Mouse (Mus musculus) hindbrain, embryonic 10.5 days (tissue): Measurements from ENCODE around the gene Trmt11. TPM values are rescaled to one million over a fixed set of nuclear protein-coding genes. Genes with fewer than 3 reads are reported as not detected.
A peak's percentile ranks its signal among the peaks of the same experiment; 100 is the strongest.
"Not testable (repeated sequence)": the region's sequence is repeated elsewhere in the genome, so short reads cannot be mapped to it uniquely, and the experiment has no call there.

Experiments used
- DNase-seq: peaks from one replicate; pipeline ENCODE4 v3.0.0-alpha.2; 2017; ENCODE audit warnings: low spot score
- H3K27ac ChIP-seq: fragments of 300-500 bp; sonication (generic); 2 replicates; pipeline ENCODE4 v1.5.1; 2016; ENCODE audit warnings: mild to moderate bottlenecking, moderate library complexity
- H3K27me3 ChIP-seq: fragments of 300-500 bp; sonication (generic); 2 replicates; pipeline ENCODE4 v1.6.1; 2016; ENCODE audit warnings: mild to moderate bottlenecking; ENCODE audit not compliant: poor library complexity, insufficient read depth, severe bottlenecking
- H3K36me3 ChIP-seq: fragments of 300-500 bp; sonication (generic); 2 replicates; pipeline ENCODE4 v1.6.1; 2016; ENCODE audit warnings: mild to moderate bottlenecking, moderate library complexity
- H3K4me1 ChIP-seq: fragments of 300-500 bp; sonication (generic); replicated peaks from 2 replicates; pipeline ENCODE4 v1.6.1; 2016; ENCODE audit warnings: mild to moderate bottlenecking
- H3K4me3 ChIP-seq: fragments of 300-500 bp; sonication (generic); 2 replicates; pipeline ENCODE4 v1.5.1; 2016; ENCODE audit warnings: mild to moderate bottlenecking, moderate library complexity
- H3K9me3 ChIP-seq: fragments of 300-500 bp; sonication (generic); 2 replicates; pipeline ENCODE4 v1.6.1; 2016; ENCODE audit warnings: mild to moderate bottlenecking, moderate library complexity
- WGBS: fragments of 180-500 bp; shearing (Covaris S2); methylation state at CpG from one replicate; pipeline ENCODE4 v1.1.7; 2016; 5-methylcytosine and 5-hydroxymethylcytosine counted together
- polyA plus RNA-seq: library from polyadenylated mRNA; unstranded; fragments of >200 nt; fragmentation: Nextera tagmentation; extraction: Ambion mirVana; gene quantifications from 2 replicates; pipeline ENCODE4 v1.2.1, GENCODE M21; 2016

Trmt11 gene
- polyA plus RNA-seq, result 26.3 and 30.6 TPM in 2 replicates

DNA sequence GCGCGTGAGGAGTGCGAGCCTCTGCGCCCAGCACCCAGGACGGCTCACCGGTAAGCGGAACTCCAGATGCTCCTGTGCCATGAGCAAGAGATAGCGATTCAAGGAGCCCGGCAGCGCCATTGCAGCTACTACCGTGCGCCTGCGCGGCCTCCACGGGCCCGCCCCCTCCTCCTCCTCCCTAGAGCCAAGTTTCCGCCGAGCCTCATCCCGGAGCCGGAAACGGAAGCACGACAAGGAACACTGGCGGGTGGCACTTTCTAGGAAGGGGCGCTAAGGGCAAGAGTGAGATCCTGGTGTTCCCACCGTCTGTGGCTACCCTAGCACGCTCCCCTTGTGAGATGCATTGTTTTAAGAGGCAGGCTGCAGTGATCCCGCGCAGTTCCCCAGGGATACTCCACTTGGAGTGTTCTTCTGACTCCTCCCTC is at the start of gene Trmt11:
Gene Trmt11 (minus strand): TSS at position 208 of the 425 bp plus-strand sequence.
- WGBS, result under 1% methylated on average over 27 of the region's 28 CpGs
- Histone ChIP-seq H3K9me3 (no peaks in the 10 kb centered on the region), H3K27me3 (no peaks in the 10 kb centered on the region), H3K27ac (peak within 1 kb of the TSS; percentile 96), H3K4me3 (peak within 1 kb of the TSS; percentile 85), H3K36me3 (peaks cover 22% of the 10 kb centered on the region), H3K4me1 (peaks cover 15% of the 10 kb centered on the region)
- peak; percentile 92 for DNase-seq

GRCm38 (mm10) chr10:30647681-30648080 is 47.1 kb upstream of the Trmt11 start:
- Histone ChIP-seq H3K27ac (no peak overlapping the region), H3K4me1 (no peaks in the 10 kb centered on the region), H3K27me3 (no peaks in the 10 kb centered on the region), H3K4me3 (no peak overlapping the region), H3K9me3 (no peaks in the 10 kb centered on the region), H3K36me3 (peaks cover 6% of the 10 kb centered on the region; the same call in 1 of the 2 replicates)
- DNase-seq, result no peak
- 60% methylated on average over 2 of the region's 2 CpGs for WGBS

DNA sequence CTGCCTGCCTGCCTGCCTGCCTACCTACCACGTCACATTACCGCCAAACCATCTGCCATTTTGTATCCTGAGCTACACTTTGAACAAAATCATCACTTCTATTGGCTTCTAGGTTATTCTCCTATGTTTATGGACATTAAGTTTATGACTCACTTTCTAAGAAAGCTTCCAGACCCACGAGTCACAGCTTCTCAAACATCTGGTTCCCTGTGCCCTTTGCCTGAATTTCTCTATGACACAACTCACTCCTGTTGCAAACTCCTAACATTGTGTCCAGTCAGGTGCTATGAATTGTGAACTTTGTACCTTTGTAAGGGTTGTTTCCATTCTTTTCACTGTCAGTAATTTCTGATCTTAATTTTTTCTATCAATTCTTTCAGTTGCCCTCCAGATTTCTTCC is 37.7 kb upstream of the Trmt11 start:
- WGBS, result 83% methylated on average over 3 of the region's 3 CpGs
- H3K4me3 ChIP-seq, result no peak overlapping the region
- no peak overlapping the region for H3K27ac ChIP-seq
- no peak for DNase-seq
- H3K36me3 ChIP-seq, result no peaks in the 10 kb centered on the region
- no peaks in the 10 kb centered on the region for H3K4me1 ChIP-seq
- no peaks in the 10 kb centered on the region for H3K27me3 ChIP-seq
- H3K9me3 ChIP-seq, result no peaks in the 10 kb centered on the region

DNA sequence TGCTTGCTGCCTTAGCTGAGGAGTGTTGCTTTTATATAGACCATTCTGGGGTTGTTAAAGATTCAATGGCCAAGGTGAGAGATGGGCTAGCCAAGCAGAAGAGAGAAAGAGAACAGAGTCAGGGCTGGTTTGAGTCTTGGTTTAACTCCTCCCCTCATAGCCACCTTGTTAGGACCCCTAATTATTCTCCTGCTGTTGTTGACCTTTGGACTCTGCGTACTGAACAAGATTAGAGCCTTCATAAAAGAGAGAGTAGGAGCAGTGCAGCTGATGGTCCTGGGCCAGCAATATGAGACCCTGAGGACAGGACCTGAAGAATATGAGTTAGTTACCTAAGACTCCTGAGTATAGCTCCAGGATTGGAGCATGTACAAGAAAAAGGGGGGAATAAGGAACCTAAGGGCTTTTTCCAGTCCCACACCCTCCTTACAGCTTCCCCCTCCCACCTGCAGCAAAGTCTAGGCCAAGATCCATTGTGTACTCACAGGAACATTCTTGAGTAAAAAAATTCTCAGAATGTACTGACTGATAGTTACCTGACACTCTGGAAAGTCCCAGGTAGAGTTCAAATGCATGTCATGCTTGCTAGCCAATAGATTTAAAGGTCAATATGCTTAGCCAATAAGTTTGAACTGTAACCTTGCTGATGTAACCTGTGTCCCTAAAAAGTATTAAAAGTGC is 36.1 kb upstream of the Trmt11 start:
- 86% methylated on average over 1 of the region's 1 CpGs for WGBS
- not testable (repeated sequence) for H3K9me3 ChIP-seq, H3K27me3 ChIP-seq, H3K36me3 ChIP-seq, H3K4me3 ChIP-seq, H3K4me1 ChIP-seq, H3K27ac ChIP-seq, DNase-seq

- Histone ChIP-seq H3K9me3 (no peaks in the 10 kb centered on the region), H3K36me3 (no peaks in the 10 kb centered on the region), H3K27ac (no peak overlapping the region), H3K4me3 (no peak overlapping the region), H3K4me1 (no peaks in the 10 kb centered on the region), H3K27me3 (no peaks in the 10 kb centered on the region)
- no peak for DNase-seq
- 97% methylated on average over 1 of the region's 1 CpGs for WGBS
These were observed 32.2 kb upstream of the Trmt11 start for GRCm38 (mm10) chr10:30632718-30633117.

GRCm38 (mm10) chr10:30629977-30630376 is 29.4 kb upstream of the Trmt11 start:
- H3K27ac ChIP-seq, result no peak overlapping the region
- H3K36me3 ChIP-seq, result no peaks in the 10 kb centered on the region
- DNase-seq, result no peak
- H3K27me3 ChIP-seq, result no peaks in the 10 kb centered on the region
- H3K4me3 ChIP-seq, result no peak overlapping the region
- H3K9me3 ChIP-seq, result no peaks in the 10 kb centered on the region
- H3K4me1 ChIP-seq, result no peaks in the 10 kb centered on the region

- no peaks in the 10 kb centered on the region for H3K27me3 ChIP-seq
- WGBS, result 86% methylated on average over 3 of the region's 3 CpGs
- H3K4me3 ChIP-seq, result no peak within 1 kb of the TSS
- no peaks in the 10 kb centered on the region for H3K4me1 ChIP-seq
- no peak for DNase-seq
- H3K27ac ChIP-seq, result no peak within 1 kb of the TSS
- no peaks in the 10 kb centered on the region for H3K36me3 ChIP-seq
- no peaks in the 10 kb centered on the region for H3K9me3 ChIP-seq
These were observed 29.0 kb upstream of the Trmt11 start, which contains the start of gene Hint3 for GRCm38 (mm10) chr10:30629513-30629912. TSS of gene Hint3 (minus strand) at chr10:30629632.

- WGBS, result 92% methylated on average over 11 of the region's 11 CpGs
These were observed 27.9 kb upstream of the Trmt11 start for GRCm38 (mm10) chr10:30628444-30628843.

GRCm38 (mm10) chr10:30627548-30627947 is 27.0 kb upstream of the Trmt11 start:
- no peaks in the 10 kb centered on the region for H3K27me3 ChIP-seq
- no peak overlapping the region for H3K4me3 ChIP-seq
- no peak overlapping the region for H3K27ac ChIP-seq
- H3K9me3 ChIP-seq, result no peaks in the 10 kb centered on the region
- H3K4me1 ChIP-seq, result no peaks in the 10 kb centered on the region
- 56% methylated on average over 1 of the region's 1 CpGs for WGBS
- H3K36me3 ChIP-seq, result no peaks in the 10 kb centered on the region
- DNase-seq, result no peak

More at GRCm38 (mm10) chr10:30628444-30628843, 27.9 kb upstream of the Trmt11 start:
- not testable (repeated sequence) for H3K27ac ChIP-seq, H3K27me3 ChIP-seq, H3K9me3 ChIP-seq, H3K4me1 ChIP-seq, H3K4me3 ChIP-seq, H3K36me3 ChIP-seq, DNase-seq

DNA sequence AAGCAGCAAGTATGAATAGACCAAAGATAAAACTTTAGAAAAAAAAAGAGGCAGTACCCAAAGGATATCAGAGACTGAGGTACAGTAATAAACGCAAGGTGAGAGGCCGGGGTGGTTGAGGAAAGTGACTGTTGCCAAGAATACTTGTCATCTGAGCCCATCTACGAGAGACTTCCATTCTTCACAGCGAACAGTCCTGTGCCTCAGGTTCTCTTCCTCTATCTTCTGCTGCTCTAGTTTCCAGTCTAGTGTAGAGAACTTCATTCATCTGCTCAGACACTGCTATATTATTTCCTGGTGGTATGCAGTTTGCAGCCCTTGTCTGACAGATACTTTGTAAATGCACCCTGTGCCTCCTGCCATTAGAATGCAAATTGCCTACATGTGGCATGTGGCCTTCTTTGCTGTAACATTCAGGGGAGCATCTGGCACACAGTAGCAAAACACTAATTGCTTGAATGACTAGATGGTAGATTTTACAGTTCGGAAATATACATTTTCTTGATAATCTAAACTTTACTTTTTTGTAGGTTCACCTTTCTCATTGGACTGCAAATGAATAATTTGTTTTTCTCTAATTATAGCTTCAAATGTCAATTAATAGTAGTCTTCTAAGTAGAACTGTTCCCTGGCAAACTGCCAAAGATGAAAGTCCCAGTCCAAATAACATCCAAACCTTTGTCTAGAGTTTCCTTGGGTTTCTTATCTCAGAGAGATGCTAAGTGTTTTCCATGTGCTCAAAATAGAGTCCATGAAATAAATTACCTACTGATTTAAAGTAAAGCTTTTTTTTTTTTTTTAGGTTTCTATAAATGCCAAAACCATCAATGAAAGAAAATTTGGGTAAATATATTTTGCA is 23.8 kb upstream of the Trmt11 start:
- H3K4me3 ChIP-seq, result no peak overlapping the region
- no peak overlapping the region for H3K27ac ChIP-seq
- DNase-seq, result no peak
- H3K36me3 ChIP-seq, result no peaks in the 10 kb centered on the region
- WGBS, result 74% methylated on average over 5 of the region's 5 CpGs
- no peaks in the 10 kb centered on the region for H3K9me3 ChIP-seq
- no peaks in the 10 kb centered on the region for H3K27me3 ChIP-seq
- H3K4me1 ChIP-seq, result no peaks in the 10 kb centered on the region

DNA sequence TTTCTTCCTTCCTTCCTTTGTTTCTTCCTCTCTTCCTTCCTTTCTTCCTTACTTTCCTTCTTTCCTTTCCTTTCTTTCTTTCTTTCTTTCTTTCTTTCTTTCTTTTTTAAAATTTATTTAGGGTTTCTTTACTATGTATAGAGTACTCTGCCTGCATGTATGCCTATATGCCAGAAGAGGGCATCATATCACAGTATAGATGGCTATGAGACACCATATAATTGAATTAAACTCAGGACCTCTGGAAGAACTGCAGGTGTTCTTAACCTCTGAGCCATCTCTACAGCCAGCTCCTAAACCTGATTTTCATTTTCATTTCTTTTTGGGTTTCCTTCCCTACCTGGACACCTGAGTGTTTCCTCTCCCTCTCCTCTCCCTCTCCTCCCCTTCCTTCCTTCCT is 22.4 kb upstream of the Trmt11 start:
- no peak for DNase-seq
- Histone ChIP-seq H3K27me3 (no peaks in the 10 kb centered on the region), H3K9me3 (no peaks in the 10 kb centered on the region)

GRCm38 (mm10) chr10:30618918-30619210 is 18.3 kb upstream of the Trmt11 start:
- WGBS, result 45% methylated on average over 3 of the region's 3 CpGs
- H3K27ac ChIP-seq, result peak overlapping the region; percentile 93
- H3K36me3 ChIP-seq, result no peaks in the 10 kb centered on the region
- no peaks in the 10 kb centered on the region for H3K27me3 ChIP-seq
- H3K4me1 ChIP-seq, result peaks cover 13% of the 10 kb centered on the region
- no peaks in the 10 kb centered on the region for H3K9me3 ChIP-seq
- no peak for DNase-seq
- H3K4me3 ChIP-seq, result peak overlapping the region; percentile 74

More for the DNA sequence above, 22.4 kb upstream of the Trmt11 start:
- Histone ChIP-seq H3K4me3 (no peak overlapping the region), H3K36me3 (no peaks in the 10 kb centered on the region), H3K27ac (no peak overlapping the region), H3K4me1 (peaks cover 3% of the 10 kb centered on the region; the same call in 1 of the 2 replicates)
